Mouse (Mus musculus): ENCODE measurements around the gene Sv2c.

Gene Sv2c

DNA sequence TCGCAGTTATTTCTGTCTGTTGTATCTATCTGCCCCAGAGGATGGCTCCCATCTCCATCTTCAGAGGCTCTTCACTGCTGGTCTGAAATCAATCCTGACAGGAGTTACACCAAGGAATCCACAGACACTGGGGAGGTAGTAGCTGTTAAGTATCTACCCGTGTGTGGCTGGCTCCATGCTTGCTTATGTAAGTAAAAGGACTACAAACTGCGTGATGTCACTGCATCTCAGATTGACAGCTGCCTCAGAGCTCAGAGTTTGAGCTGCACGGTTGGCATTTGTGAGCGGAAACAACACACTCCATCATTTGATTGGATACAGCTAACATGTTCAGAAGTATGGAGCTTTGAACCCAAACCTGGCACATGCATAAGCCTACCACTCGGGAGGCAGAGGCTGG lies 187.8 kb downstream of the Sv2c start:
- DNase-seq (ENCODE audit: low spot score): no peak

DNA sequence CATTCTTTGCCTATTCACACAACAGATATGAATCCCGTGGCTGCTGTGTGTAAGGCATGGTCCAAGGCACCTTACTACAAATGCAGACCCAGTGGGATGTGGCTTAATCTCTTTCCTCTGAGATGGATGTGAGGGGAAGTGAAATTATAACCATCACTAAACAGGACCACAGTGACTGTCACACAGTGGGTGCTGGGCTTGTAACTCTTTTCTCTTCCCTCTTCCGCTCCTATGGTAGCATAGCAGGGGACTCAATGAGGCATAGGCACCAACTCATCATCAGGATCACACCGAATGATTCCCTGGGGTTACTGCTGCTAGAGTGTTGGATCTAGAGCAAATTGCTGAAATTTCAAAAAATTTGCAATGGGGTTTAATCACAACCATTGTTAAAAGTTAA lies 188.5 kb downstream of the Sv2c start:
- DNase-seq (ENCODE audit: low spot score): no peak

DNA sequence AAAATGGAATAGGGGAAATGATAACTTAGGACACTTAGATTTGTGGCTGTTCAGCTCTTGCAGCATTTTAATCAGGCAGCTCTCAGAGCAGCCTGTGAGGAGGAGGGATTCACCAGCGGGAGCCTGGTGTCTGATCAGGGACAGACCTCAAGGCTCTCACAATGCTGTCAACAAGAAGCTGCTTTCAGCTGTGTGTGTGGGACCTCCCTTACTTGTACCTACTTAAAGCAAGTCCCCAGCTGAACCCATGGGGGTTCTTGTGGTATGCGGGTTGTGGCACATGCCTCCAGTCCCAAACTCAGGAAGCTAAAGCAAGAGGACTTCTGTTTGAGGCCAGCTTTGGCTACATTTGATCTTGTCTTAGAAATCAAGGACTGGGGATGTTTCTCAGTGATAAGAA lies 189.8 kb downstream of the Sv2c start:
- peak; percentile 47 for DNase-seq (ENCODE audit: low spot score)

DNA sequence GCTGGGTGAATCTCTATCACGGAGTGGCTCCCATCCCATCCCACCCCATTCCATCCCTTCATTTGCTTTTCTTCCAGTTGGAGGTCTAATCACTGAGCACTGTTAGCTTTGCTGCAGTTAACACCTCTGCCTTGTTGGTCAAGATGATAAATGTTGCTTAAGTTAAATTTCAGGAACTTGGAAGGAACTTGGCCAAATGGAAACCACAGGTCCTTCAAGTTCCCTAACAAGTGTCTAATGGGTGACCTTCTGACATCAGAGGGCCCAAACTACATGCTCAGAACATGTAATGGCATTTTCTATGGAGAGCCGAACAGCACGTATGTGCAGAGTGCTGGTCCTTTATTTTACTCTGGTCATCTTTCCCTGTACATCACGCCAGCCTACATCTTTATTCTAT lies 190.5 kb downstream of the Sv2c start:
- DNase-seq (ENCODE audit: low spot score): no peak

DNA sequence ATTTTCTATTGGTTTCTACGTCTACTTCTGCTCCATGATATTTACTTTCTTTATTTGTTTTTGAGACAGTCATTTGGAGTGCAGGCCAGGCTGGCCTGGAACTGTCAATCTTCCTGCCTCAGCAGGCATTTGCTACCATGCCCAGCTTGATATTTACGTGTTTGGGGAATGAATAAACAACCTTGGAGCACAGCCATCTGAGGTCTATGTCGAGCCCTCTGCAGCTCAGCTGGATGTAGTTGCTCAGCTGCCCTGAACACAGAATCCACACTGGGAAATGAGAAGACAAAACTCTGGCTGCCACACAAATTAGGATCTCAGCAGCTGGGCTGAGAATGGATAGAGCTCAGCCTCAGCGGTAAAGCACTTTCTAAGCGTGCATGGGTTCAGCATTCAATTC lies 191.6 kb downstream of the Sv2c start:
- no peak for DNase-seq (ENCODE audit: low spot score)

DNA sequence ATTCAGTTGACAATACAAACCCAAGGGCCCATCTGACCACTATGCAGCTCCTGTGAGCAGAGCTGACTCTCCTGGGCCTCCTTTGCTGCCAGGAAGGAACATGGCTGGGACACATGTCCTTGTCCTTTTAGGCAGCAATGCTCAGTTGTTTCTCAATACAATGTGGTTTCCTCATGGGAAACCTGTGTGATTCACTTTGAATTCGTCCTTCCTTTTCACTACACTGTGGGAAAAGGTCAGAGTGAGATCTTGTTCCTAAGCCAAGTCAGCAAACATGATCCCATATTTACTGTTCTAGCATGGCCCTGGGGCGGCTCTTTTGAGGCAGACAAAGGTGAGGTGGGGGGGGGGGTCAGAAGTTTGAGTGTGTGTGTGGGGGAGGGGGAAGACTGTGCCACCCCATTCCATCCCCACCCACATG lies 208.2 kb downstream of the Sv2c start:
- DNase-seq (ENCODE audit: low spot score): no peak

DNA sequence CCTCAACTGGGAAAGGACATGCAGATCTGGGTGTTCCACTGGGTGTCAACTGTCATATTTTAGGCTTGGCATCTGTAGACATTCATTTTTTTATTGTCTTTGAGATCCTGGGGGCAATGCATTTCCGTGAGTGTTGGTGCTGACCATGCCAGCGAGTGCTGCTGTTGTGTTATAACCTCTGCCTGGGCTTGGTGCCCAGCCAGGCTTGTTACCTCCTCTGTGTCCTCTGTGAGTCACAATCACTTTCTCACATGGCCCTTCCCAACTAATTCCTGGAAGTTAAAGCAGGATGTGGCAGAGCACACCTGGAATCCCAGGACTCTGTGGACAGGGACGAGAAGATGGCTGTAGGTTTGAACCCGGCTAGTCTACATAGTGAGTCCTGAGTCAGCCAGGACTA lies 209.8 kb downstream of the Sv2c start:
- DNase-seq (ENCODE audit: low spot score): no peak

DNA sequence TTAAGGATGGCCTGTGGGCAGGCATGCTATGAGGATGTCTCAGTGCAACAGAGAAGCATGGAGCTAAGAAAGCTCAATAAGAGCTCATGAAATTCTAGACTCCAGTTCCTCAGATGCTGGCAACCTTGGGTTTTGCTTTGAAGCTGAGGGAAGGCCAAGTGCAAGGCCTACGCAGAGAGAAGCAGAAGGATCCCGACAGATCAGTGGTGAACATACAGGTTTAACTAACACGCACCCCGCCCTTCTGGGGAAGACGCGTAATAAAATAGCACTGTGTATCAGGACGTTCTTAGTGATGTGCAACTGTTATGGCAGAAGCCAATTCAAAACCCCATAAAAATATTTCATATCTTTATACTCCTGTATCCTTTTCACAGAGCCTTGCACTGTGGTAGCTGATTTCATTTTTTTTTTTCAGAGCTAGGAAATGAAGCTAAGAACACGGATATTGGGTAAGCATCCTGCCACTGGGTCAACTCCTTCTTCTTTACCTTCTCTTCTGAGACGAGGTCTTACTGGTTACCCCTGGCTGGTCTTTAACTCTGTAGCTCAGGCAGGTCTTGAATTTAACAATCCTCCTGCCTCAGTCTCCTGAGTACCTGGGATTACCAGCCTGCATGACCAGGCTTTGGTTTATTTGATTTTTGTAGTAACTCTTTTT lies 213.6 kb downstream of the Sv2c start:
- DNase-seq (ENCODE audit: low spot score): no peak

DNA sequence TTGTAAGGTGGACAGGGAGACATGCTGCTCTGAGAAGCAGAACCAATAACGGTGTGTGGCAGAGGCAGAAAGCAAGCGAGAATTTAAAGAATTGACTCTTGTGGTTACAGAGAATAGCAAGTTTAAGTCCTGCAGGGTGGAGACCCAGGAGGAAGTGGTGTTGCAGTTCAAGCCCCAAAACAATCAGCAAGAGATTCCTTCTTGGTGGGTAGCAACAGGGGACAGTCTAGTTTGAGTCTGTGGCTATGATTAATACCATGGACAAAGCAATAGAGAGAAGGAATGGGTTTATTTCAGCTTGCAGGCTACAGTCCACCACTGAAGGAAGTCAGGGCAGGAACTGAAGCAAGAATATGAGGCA lies 219.4 kb downstream of the Sv2c start:
- no peak for DNase-seq (ENCODE audit: low spot score)

DNA sequence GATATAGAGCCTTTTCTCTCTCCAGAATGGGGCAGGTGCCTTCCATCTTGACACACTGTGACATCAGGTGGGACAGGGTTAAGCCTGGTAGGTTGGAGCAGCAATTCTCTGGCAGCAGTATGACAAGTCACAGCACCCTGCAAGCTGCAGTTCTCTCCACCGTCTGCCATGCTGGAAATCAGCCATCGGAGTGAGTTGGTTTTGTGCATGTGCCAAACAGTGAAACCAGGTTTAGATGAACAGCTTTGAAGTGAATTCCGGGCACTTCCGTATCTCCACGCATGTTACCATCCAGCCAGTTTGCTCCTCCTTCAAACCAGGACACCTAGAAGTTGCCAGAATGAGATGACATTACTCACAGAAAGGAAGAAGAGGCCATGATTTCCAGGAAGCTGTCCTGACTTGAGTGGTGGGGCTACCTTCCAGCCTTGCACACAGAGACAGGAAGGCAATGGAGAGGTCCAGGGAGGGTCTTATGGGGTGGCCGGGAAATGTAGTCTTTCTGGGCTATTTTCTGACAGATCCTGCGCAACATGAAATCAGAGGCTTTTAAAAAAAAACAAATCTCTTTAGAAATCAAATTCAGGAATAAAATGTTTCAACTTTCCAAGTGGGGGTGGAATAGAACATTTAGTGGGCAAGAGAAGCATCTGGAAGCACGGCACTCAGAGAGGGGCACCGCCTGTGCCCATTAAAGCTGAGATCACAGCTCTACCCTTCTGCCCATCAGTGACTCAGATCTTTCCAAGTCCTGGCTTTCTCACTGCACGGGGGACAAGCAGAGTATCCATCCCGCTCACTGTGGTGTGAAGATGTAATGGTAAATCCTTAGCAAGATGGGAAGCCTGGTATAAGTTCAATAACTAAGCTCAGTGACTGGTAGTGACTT lies 220.0 kb downstream of the Sv2c start:
- peak; percentile 81 for DNase-seq (ENCODE audit: low spot score)

DNA sequence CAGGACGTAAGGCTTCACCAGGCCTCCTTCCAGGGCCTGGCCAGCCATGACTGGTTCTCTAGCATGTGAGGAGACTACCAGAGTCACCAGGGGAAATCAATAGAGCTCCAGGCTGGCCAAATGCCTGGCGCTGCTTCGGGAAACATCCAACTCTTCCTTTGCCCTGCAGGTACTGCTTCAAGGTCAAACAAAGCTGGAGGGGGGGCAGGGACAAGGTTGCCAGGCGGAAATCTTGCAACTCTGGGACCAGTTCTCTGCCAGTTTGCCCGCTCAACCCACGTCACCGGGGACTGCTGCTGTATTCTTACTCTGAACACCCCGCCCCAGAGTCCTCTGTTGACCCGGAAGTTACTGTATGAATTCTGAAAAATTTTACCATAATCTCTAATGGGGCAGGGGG lies 222.1 kb downstream of the Sv2c start:
- DNase-seq (ENCODE audit: low spot score): no peak

DNA sequence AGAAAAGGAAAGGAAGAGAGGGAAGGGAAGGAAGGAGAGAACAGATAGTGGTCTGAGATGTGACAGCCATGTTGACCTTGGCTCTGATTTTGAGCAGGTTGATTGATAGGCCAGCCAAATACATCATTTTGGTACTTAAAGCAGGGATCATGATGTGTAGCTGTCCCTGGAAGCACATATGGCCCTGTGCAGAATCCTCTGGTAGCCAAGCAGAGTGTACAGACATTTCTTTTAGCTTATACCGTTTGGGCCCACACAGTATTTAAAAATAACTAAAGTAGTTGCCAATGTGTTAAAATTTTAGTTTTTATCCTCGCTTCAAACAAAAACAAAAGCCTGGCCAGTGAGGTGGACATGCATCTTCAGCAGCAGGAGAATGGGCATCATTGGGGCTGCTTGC lies 223.1 kb downstream of the Sv2c start:
- DNase-seq (ENCODE audit: low spot score): no peak

Measured in layer of hippocampus, adult 11-12 months (tissue).